Mouse (Mus musculus) megakaryocyte-erythroid progenitor cell, adult 5-6 weeks (primary cell): ENCODE measurements at regions not wholly inside any gene's neighbourhood (a gene's known extent, or its start where the extent isn't known, plus 50 kb on each side); places are given as distances from the start of the nearest gene placed in this dataset.
A peak's percentile ranks its signal among the peaks of the same experiment; 100 is the strongest.

Experiments used
- ATAC-seq: replicated peaks from 2 replicates; pipeline ENCODE4 v1.8.0; 2016; ENCODE audit warnings: mild to moderate bottlenecking, inconsistent platforms; ENCODE audit not compliant: severe bottlenecking, poor library complexity, low FRiP score, low TSS enrichment

DNA sequence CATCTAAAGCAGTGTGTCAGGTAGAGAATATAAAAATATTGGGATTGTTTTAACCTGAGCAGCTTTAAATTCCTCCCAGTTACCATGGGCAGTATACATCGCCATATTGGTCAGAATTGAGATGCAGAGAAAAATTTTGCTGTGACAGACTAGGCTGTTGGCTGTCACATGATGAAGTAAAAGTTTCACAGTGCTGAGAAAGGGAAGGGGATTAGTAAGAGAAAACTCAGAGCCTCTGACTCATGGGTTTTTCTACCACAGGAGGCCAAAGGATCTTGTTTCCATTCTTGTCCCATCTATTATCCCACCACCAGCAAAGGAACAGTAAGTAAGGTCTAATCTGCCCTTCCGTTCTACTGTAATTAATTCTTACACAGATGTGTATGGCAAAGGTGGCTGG is 191.8 kb upstream of the Agr3 start:
- ATAC-seq, result no peak

DNA sequence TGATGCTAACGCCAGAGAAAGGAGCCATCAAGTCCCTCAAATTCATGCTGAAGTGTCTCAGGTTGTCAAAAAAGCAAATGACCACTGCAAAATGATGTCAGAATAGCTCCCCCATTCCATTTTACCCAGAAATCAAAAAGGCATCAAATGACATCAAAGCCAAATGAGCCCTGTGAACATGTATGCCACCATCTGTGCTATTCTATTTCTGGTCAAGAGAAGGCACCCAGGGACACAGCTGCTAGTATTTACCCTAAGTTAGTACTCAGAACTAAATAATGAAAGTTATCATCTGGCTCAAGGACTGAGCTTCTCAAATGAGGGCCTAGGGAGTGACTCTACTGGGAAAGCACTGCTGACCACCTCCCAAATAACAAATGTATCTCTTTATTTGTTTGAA is 191.1 kb upstream of the Ahr start:
- no peak for ATAC-seq

DNA sequence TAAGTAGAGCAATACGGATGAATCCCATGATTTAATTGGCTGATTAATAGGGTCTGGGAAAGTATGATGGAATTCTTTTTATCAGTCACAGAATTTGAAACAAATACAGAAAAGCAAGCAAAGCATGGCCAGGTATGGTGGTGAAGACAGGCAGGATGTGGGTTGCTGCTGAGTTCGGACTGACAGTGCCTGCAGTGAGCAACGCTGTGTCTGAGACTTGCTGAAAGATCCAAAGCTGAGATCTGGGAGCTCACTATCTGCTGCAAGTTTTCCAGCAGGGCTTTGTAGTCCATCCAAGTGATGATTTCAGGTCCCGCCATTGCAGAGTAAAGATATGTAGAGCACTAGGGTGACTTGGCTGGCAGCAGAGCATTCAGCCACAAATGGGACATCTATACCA is 189.3 kb upstream of the Ahr start:
- no peak for ATAC-seq

DNA sequence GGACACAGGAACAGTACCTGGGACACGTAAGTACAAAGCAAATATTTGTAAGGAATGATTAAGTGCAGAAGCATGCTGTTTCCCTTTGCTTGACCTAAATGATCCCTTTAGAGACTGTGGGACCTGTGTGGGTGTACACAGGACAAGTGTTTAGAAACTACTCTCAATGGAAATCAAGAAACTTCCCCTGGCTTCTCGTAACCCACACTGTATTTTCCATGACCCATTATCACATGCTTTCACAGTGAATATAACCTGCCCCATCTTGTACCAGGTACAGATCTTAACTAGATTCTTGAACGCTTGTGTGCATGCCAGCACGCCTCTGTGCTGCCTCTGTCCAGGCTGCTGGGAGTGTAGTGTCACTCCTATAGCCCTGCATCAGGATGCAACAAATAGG is 177.8 kb upstream of the Ahr start:
- no peak for ATAC-seq

- no peak for ATAC-seq
These were observed 176.8 kb upstream of the Ahr start for GRCm38 (mm10) chr12:35711549-35712070.

DNA sequence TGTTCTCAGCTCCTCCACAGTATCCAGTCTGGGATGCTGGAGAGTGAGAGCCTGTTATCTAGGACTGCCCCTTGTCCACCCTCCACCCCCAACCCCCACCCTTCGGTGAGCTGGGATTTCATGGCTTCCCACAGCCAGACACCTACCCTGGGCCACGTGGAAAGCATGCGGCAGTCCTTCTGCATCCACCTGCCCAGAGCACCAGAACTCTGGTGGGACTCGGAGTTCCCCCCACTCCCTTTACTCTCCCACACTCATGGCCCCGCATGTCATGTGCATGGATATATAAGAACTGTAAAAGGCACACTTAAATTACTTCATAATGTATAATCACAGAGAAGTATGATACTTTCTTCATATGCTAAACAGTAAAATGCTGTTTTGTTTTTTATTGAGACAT is 175.5 kb upstream of the Ahr start:
- ATAC-seq, result no peak

GRCm38 (mm10) chr12:35703479-35703878 is 168.6 kb upstream of the Ahr start:
- no peak for ATAC-seq

DNA sequence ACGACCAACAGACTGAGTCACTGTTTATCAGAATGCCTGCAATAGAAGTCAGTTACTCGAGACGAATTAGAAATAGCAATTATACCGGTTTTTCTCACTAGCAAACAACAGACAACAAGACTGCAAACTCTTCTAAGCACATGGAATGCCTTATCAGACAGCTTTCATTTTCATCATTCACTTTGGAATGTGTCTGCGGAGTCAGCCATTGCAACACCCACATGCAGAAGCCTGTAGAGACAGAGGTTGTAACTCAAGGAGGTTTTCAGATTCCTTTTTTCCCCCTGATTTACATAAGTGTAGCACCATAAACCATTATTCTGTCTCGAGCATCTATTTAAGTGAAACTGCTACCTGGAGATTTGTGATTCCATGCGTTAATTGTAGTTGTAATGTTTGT is 167.8 kb upstream of the Ahr start:
- ATAC-seq, result no peak

- no peak for ATAC-seq
These were observed 159.4 kb upstream of the Ahr start for GRCm38 (mm10) chr12:35694253-35694652.

DNA sequence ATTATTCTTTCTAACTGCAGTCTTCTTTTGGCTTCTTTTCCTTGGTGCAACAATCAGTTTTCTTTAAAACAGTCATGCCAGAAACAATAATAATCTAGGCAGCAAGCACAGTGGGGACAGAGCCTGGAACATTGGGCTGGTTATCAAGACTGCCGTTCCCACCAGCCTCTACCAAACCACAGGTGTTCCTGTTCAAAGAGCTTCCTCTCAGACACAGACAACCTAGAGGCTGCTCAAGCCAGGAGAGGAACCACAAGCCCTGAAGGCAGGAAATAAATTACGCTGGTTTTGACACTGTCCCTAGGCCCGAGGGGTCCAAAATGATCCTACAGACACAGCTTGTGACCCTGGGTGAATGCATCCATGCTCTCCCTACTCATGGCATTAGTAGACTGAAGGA is 156.1 kb upstream of the Ahr start:
- ATAC-seq, result peak; percentile 63; the same call in 1 of the 2 replicates

GRCm38 (mm10) chr12:35686231-35686630 is 151.4 kb upstream of the Ahr start:
- no peak for ATAC-seq

- no peak for ATAC-seq
These were observed 150.4 kb upstream of the Ahr start for GRCm38 (mm10) chr12:35685189-35685588.

- no peak for ATAC-seq
These were observed 147.1 kb upstream of the Ahr start for GRCm38 (mm10) chr12:35681864-35682449.

DNA sequence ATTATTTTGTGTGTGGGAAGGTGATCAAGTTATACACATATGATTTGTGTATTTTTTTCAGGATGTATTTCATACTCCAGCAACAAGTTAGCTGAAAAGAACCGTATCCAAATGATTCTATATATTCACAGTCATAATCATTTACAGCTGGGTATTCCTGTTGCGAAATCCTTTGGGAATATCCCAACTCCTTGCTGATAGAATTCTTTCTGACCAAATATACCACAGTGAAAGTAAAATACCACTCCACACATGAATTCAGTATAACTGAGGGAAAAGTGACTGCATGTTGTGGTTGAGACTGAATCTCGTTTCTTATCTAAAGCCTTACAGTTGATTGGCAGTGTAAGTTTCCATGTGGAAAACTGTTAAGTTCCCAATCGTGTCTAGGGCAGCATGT is 145.1 kb upstream of the Ahr start:
- no peak for ATAC-seq

GRCm38 (mm10) chr12:35679025-35679424 is 144.2 kb upstream of the Ahr start:
- ATAC-seq, result no peak

GRCm38 (mm10) chr12:35674487-35674886 is 139.6 kb upstream of the Ahr start:
- 0 out of 2 replicates have a peak, but pooled peaks have one; percentile 30 for ATAC-seq

DNA sequence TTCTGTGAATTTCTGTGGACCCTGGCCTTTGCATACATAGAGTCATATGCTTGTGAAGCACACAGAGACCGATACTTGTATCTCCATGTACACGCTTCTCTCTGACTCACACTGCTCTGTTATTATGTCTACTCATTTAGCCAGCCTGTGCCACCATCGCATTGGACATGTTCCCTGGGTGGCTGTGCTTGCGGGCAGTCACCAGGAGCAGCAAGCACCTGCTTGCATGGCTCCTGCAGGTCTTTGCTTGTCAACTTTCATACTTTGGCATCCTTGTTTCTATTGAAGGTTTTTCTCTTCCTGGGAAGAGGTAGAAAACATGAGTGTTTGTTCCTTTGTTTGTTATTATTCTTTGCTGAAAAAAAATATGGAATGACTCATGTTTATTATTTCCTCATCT is 136.1 kb upstream of the Ahr start:
- ATAC-seq, result no peak

GRCm38 (mm10) chr12:35668716-35669115 is 133.9 kb upstream of the Ahr start:
- no peak for ATAC-seq

DNA sequence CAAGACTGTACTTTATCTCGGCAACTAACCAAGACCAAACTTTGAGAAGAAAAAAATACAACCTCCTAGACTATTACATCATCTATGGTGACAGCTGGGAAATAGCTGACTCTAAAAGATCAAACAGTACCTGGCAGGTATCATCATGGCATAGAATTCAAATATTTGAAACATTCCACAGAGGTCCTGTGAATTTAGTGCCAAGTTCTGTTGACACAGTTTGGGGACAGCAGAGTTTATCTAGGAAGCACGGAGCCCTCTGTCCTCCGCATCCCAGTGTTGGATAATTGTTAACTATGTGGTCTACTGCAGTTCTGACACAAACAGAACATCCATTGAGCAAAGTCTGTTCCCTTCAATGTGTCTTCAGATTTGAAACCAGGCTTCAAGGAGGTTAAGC is 132.9 kb upstream of the Ahr start:
- ATAC-seq, result no peak

DNA sequence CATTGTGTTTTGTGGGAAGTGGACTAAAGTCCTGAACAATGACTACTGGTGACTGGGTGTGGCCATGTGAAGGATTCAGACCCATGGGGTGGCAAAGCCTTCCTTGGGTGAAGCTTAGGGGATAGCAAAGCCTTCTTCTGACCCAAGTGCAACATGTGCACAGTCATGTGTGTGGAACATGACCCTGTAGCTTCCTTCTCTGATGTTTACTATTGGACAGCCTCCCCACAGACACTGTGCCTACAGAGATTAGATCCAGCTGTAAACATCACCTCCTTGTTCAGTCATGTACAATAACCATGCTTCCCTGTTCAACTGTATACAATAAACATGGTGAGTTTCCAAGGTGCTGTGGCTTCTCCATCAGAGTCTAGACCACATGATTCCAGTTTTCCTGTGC is 132.4 kb upstream of the Ahr start:
- no peak for ATAC-seq

DNA sequence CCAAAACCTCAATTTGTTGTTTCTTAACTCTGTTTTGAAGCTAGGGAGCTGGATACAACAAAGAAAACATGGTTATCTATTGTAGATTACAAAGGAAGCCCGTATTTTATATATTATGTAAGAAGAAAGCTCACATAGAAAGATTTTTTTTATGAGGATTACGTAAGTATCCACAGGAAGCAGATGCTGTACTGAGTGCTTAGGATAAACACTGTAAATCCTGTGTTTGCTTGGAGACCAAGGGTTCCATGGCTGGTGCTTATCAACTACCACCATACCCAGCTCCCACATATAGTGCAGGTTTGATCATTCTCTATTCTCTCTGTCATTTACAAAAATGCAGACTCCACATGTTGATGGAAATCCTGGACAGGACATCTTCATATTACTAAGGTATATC is 131.2 kb upstream of the Ahr start:
- ATAC-seq, result no peak

DNA sequence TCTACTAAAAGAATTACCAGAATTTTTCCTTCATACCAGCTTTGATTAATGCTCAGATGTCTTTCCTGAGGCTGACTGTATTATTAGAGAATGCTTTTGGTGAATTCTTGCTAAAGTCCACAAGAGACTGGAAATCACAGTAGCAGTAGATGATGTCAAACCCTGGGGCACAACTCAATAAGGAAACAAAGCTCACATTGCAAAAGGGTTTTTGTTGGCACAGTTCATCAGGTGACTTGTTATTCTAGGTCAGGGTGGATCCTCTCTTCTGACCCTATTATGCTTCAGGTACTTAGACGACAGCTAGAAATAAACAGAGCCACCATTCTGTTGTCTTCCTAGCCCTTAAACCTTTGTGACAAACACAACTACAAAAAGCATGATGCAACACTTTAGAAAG is 128.2 kb upstream of the Ahr start:
- no peak for ATAC-seq
